Mouse (Mus musculus) liver, embryonic 11.5 days (tissue): ENCODE measurements around the gene Baz2a. TPM values are rescaled to one million over a fixed set of nuclear protein-coding genes. Genes with fewer than 3 reads are reported as not detected.
"Not testable (repeated sequence)": the region's sequence is repeated elsewhere in the genome, so short reads cannot be mapped to it uniquely, and the experiment has no call there.

Source experiments
- ATAC-seq: fragments of 200-750 bp; cut with Nextera tagmentation; replicated peaks from 2 replicates; pipeline ENCODE4 v1.8.0; 2017; ENCODE audit warnings: moderate number of reproducible peaks, mild to moderate bottlenecking, moderate TSS enrichment, moderate library complexity; ENCODE audit not compliant: low FRiP score
- DNase-seq: peaks from one replicate; pipeline ENCODE4 v3.0.0-alpha.2; 2017; ENCODE audit warnings: low spot score
- H3K27ac ChIP-seq: fragments of 300-500 bp; sonication (generic); 2 replicates; pipeline ENCODE4 v1.5.1; 2014; ENCODE audit warnings: mild to moderate bottlenecking, low read depth, low read length, control low read depth
- H3K27me3 ChIP-seq: fragments of 300-500 bp; sonication (generic); replicated peaks from 2 replicates; pipeline ENCODE4 v1.6.1; 2014; ENCODE audit warnings: low read length, mixed read lengths; ENCODE audit not compliant: control insufficient read depth, insufficient read depth
- H3K36me3 ChIP-seq: fragments of 300-500 bp; sonication (generic); 2 replicates; pipeline ENCODE4 v1.6.1; 2014; ENCODE audit warnings: mild to moderate bottlenecking, low read length, moderate library complexity, mixed read lengths; ENCODE audit not compliant: control insufficient read depth, insufficient read depth
- H3K4me1 ChIP-seq: fragments of 300-500 bp; sonication (generic); replicated peaks from 2 replicates; pipeline ENCODE4 v1.6.1; 2014; ENCODE audit warnings: low read length, mixed read lengths; ENCODE audit not compliant: control insufficient read depth, insufficient read depth
- H3K4me2 ChIP-seq: fragments of 300-500 bp; sonication (generic); 2 replicates; pipeline ENCODE4 v1.6.1; 2014; ENCODE audit warnings: mild to moderate bottlenecking, control low read depth, moderate library complexity
- H3K4me3 ChIP-seq: fragments of 300-500 bp; sonication (generic); 2 replicates; pipeline ENCODE4 v1.5.1; 2014; ENCODE audit warnings: low read depth, low read length, control low read depth
- H3K9ac ChIP-seq: fragments of 300-500 bp; sonication (generic); 2 replicates; pipeline ENCODE4 v1.6.1; 2014; ENCODE audit warnings: low read depth, low read length, control low read depth
- H3K9me3 ChIP-seq: fragments of 300-500 bp; sonication (generic); 2 replicates; pipeline ENCODE4 v1.6.1; 2016; ENCODE audit warnings: low read length, inconsistent platforms, mixed read lengths; ENCODE audit not compliant: control insufficient read depth
- WGBS: fragments of 180-500 bp; shearing (Covaris S2); extraction: QIAGEN DNeasy Blood & Tissue Kit; methylation state at CpG from one replicate; pipeline ENCODE4 v1.1.7; 2014; 5-methylcytosine and 5-hydroxymethylcytosine counted together
- polyA plus RNA-seq: library from polyadenylated mRNA; unstranded; fragments of >200 nt; fragmentation: Nextera tagmentation; extraction: Ambion mirVana; gene quantifications from 2 replicates; pipeline ENCODE4 v1.2.1, GENCODE M21; 2014

Gene Baz2a
- polyA plus RNA-seq, 1 experiment from 2014 or later, result 11.1 TPM

- no peak overlapping the region for H3K4me2 ChIP-seq
- H3K9ac ChIP-seq, result no peak overlapping the region
- peak overlapping the region; percentile 20; the same call in 1 of the 2 replicates for H3K4me3 ChIP-seq
- no peaks in the 10 kb centered on the region for H3K27me3 ChIP-seq
- DNase-seq, result no peak
- no peak for ATAC-seq
- peaks cover 34% of the 10 kb centered on the region for H3K4me1 ChIP-seq
- 74% methylated on average over 6 of the region's 6 CpGs for whole genome bisulfite sequencing
- H3K9me3 ChIP-seq, result no peaks in the 10 kb centered on the region
- H3K36me3 ChIP-seq, result peaks cover 55% of the 10 kb centered on the region
- peak overlapping the region; percentile 9; the same call in 1 of the 2 replicates for H3K27ac ChIP-seq
Observed at GRCm38 (mm10) chr10:128086391-128086790, 5.0 kb upstream of the Baz2a start.

GRCm38 (mm10) chr10:128087216-128087615 lies 4.2 kb upstream of the Baz2a start:
- H3K4me3 ChIP-seq, H3K9ac ChIP-seq, DNase-seq, H3K27me3 ChIP-seq, ATAC-seq, H3K27ac ChIP-seq, H3K9me3 ChIP-seq, H3K4me2 ChIP-seq: not testable (repeated sequence)
- peaks cover 55% of the 10 kb centered on the region for H3K36me3 ChIP-seq
- WGBS, result 78% methylated on average over 2 of the region's 2 CpGs
- H3K4me1 ChIP-seq, result peaks cover 37% of the 10 kb centered on the region

- DNase-seq, result no peak
- no peak overlapping the region for H3K4me3 ChIP-seq
- no peaks in the 10 kb centered on the region for H3K9me3 ChIP-seq
- peaks cover 37% of the 10 kb centered on the region for H3K4me1 ChIP-seq
- H3K27me3 ChIP-seq, result no peaks in the 10 kb centered on the region
- H3K36me3 ChIP-seq, result peaks cover 55% of the 10 kb centered on the region
- WGBS, result 90% methylated on average over 5 of the region's 5 CpGs
- ATAC-seq, result no peak
- no peak overlapping the region for H3K9ac ChIP-seq
- H3K27ac ChIP-seq, result no peak overlapping the region
- no peak overlapping the region for H3K4me2 ChIP-seq
Observed at GRCm38 (mm10) chr10:128088181-128088580, 3.2 kb upstream of the Baz2a start.

DNA sequence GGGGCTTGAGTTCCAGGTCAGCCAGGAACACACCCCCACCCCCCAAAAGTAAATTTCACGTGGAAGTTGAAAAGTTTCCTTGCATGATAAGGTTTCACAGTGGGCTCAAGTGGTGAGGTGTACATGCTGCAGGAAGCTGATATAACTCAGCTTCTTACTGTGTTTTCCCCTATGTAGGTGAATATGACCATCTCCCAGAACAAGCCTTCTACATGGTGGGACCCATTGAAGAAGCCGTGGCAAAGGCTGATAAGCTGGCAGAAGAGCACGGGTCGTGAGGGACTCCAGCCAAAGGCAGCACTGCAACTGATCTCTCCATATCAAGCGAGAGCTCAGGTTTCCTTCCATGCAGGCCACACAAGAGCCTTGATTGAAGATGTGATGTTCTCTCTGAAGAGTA lies 1.5 kb upstream of the Baz2a start:
- 38% methylated on average over 5 of the region's 5 CpGs for WGBS
- no peaks in the 10 kb centered on the region for H3K9me3 ChIP-seq
- no peaks in the 10 kb centered on the region for H3K27me3 ChIP-seq
- ATAC-seq (no peak), DNase-seq (no peak)
- no peak overlapping the region for H3K27ac ChIP-seq
- H3K4me2 ChIP-seq, result no peak overlapping the region
- no peak overlapping the region for H3K4me3 ChIP-seq
- H3K4me1 ChIP-seq, result peaks cover 46% of the 10 kb centered on the region
- peaks cover 46% of the 10 kb centered on the region for H3K36me3 ChIP-seq
- H3K9ac ChIP-seq, result no peak overlapping the region

- Histone ChIP-seq H3K4me2 (peak overlapping the region; percentile 98), H3K27me3 (no peaks in the 10 kb centered on the region), H3K36me3 (peaks cover 36% of the 10 kb centered on the region), H3K9me3 (no peaks in the 10 kb centered on the region), H3K4me3 (peak overlapping the region; percentile 88), H3K4me1 (peaks cover 51% of the 10 kb centered on the region), H3K27ac (peak overlapping the region; percentile 91), H3K9ac (peak overlapping the region; percentile 76)
- ATAC-seq (peak; percentile 81), DNase-seq (peak; percentile 88)
- 6% methylated on average over 14 of the region's 14 CpGs for WGBS
Observed at GRCm38 (mm10) chr10:128090651-128091563, 470 bp upstream of the Baz2a start.

GRCm38 (mm10) chr10:128092506-128093495 lies 1.4 kb downstream of the Baz2a start:
- peak overlapping the region; percentile 98 for H3K4me2 ChIP-seq
- H3K4me3 ChIP-seq, result peak overlapping the region; percentile 88
- under 1% methylated on average over 81 of the region's 88 CpGs for WGBS
- H3K4me1 ChIP-seq, result peaks cover 56% of the 10 kb centered on the region
- ATAC-seq, result peak; percentile 44
- H3K27ac ChIP-seq, result peak overlapping the region; percentile 91
- peak overlapping the region; percentile 76 for H3K9ac ChIP-seq
- peaks cover 23% of the 10 kb centered on the region for H3K36me3 ChIP-seq
- H3K9me3 ChIP-seq, result no peaks in the 10 kb centered on the region
- peak; percentile 87 for DNase-seq
- H3K27me3 ChIP-seq, result no peaks in the 10 kb centered on the region

DNA sequence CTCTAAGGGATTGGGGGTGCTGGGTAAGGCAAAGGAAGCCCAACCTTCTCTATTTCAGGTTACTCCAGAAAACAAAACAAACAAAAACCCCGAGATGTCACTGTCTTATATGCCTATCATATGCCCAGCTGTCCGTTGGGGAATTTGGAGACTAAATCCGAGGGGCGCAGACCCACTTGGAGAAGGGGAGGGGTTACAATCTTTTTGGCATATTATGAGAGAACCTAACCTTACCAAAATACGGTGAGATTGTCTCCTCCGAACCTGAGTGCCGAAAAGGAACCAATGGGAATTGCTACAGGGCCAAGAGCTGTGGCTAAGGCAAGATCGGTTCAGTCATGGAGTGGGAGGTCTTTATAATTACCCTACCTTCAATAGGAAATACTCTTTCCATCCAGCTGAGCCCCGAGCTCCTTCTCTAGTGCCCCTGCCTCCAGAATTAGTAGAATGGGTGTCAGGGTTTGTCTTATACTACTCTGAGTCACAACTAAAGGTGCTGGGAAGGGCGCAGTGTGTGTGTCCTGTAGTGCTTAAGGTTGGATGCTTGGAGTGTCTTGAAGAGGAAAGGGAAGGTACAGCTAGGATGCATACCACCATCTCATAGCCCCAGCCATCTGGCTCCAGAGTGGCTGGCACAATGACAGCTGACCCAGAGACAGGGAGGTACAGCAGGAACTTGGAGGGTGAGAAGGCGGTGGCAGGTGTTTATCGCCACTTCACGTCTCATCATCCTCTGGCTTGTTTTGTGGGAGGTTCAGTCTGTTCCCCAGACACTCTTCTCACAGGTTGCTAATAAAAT lies 2.3 kb downstream of the Baz2a start:
- Histone ChIP-seq H3K4me2 (peak overlapping the region; percentile 98), H3K9me3 (no peaks in the 10 kb centered on the region), H3K27ac (peak overlapping the region; percentile 91), H3K9ac (peak overlapping the region; percentile 76), H3K27me3 (no peaks in the 10 kb centered on the region), H3K4me1 (peaks cover 54% of the 10 kb centered on the region), H3K4me3 (peak overlapping the region; percentile 88), H3K36me3 (peaks cover 14% of the 10 kb centered on the region)
- 31% methylated on average over 13 of the region's 13 CpGs for WGBS
- no peak for ATAC-seq
- DNase-seq, result no peak
